Mouse (Mus musculus) mouse trophoblast stem cell (cell line): ENCODE results near the gene Ccs.
"Not testable (repeated sequence)": the region's sequence is repeated elsewhere in the genome, so short reads cannot be mapped to it uniquely, and the experiment has no call there.

ENCODE experiments used
- in situ Hi-C, 2 experiments: fragments of 300-500 bp; cut with MseI, MboI; formaldehyde crosslinking; loops; 2 replicates in 1 of 2; 3 replicates in 1 of 2; pipeline ENCODE4 v1.15.1; 2025

Ccs gene

DNA sequence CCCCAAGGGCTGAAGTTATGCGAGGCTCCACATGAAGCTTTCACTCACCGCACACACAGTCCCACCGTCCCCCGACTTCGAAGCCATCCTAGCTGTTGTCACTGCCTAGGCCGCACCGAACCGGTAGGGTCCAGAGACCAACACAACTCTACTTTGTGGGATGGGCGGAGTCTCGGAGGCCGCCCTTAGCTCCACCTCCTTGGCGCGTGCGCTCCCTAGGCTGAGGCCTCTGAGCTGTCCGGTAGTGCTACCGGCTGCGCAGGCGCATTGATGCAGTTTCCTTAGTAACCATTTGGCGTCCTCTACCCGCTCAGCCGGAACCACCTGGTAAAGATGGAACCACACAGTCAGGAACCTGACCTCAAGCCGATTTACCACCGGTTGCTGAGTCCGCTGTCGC is at the start of gene Ccs, which contains the start of gene Ccdc87:
Gene Ccs (minus strand): TSS at position 184 of the 400 bp plus-strand sequence.
Gene Ccdc87 (plus strand): TSS at position 218 of the 400 bp plus-strand sequence.
- in situ Hi-C loops = no loop called here

DNA sequence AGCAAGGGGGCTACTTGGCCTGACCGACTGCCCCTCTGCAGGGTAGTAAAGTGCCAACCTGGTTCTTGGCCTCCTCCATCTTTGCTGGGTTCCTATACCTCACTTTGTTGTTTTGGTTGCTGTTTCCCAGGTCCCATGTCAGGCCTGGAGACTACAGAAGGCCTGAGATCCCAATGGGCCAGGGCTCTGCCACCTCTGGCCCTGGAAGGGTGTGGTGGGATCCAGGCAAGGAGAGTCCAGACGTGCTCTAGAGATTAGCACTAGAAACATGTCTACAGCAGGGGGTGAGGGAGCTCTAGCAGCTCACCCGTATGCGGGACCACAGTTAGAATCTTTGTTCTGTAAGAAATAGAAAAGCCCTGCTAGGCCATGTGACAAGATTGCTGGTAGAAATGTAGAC is 44.8 kb upstream of the Ccs start:
- in situ Hi-C loops = no loop called here

DNA sequence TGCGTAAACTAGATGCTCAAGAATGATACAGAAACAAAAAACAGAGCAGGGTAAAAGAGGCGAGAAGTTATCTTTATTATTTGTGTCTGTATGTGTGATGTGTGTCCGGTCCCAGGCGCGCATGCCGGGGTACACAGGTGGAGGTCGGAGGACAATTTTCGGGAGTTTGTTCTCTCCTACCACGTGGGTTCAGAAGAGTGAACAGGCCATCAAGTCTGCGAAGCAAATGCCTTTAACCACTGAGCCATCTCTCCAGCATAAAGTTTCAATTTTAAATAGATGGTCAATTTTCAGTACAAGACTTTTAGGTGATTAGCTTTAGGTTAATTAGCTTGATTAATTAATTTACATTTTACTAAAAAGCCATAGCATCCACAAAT is 40.2 kb upstream of the Ccs start:
- in situ Hi-C loops = no loop called here

DNA sequence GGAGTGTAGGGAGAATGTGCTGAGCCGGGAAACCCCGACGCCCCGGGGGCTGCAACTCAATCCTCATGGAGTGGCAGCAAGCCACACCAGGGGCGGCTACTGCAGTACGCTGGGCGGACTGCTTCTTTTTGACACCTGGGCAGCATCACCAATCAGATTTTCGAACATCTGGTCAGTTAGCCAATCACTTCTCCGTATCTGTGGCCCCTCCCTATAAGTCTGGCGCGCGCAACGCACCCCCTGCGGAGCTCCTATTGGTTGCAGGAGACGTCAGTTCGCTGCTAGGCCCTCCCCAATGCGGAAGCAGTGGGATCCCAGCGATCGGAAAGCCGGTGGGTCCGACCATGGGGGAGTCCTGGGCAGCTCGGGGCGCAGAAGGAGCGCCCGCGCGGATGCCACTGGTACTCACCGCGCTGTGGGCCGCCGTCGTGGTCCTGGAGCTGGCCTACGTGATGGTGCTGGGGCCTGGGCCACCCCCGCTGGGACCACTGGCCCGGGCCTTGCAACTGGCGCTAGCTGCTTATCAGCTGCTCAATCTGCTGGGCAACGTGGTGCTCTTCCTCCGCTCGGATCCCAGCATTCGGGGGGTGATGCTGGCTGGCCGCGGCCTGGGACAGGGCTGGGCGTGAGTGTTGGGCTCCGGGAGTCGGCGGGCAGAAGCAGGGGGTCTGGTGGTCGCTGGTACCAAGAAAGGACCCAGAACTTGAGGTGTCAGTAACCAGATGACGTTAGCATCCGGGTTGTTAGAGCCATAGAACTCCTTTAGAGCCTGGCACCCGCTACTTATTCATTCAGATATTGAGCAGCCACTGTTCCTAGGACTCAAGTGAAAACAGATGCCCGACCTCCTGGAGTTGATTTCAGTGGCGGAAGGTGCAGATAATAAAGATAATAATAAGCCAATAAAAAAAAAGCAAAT is 39.5 kb upstream of the Ccs start, which contains the start of gene Zdhhc24:
Gene Zdhhc24 (plus strand): TSS at position 264 of the 919 bp plus-strand sequence.
- in situ Hi-C loops = no loop called here

DNA sequence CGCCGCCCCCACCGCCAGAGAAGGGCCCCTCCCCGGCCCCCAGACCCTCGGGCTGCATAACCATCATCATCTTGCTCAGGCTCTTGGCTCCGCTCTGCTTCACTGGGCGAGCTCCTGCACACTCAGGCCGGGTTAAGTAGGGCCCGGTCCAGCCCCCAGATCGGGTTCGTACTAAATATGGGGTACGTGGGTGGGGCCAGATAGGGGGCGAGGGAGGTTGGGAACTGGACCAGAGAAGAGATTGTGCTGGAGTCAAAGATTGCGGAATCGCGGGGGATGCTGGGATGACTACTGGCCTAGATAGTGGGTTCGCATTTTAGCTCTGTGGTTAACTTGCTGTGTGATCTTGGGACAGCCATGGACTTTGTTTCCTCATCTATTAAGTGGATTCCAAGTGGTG is 38.7 kb upstream of the Ccs start, which contains the start of gene Actn3:
Gene Actn3 (minus strand): TSS at position 125 of the 400 bp plus-strand sequence.
- in situ Hi-C loops = no loop called here

DNA sequence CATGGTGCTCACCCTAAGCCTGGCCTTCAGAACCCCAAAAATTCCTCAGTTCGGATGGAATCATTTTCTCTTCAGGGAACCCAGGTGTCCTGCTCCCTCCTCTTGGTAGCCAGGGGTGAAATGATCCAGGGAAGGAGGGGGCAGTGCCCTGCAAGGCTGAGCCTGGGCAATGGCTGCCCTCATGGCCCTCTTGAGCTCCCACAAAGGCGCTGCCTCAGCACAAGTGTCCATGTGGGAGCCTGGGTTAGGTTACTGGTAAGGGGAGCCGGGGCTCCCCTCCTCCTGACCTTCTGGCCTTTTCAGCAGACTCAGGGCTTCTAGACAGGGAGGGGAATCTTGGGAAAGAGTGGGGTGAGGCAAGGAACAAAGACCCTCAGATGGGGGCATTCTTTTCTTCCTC is 37.6 kb upstream of the Ccs start:
- in situ Hi-C loops = no loop called here

DNA sequence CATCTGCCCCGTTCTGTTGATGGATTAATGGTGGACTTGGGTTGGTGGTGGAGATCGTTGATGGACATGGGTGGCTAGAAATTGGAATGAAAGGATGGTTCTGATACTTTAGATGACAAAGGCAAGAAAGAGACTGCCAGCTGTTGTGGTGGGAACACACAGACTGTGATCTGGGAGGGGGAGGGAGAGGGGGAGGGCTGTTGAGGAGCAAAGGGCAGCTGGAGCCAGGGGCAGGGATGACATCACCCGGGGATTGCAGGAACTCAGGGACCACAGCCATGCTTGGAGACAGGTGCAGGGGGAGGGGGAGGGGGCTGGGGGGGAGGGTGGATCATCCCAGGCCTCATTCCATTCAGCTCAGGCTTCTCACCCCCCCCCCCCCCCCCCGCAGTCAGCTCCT is 37.1 kb upstream of the Ccs start:
- in situ Hi-C loops = no loop called here

DNA sequence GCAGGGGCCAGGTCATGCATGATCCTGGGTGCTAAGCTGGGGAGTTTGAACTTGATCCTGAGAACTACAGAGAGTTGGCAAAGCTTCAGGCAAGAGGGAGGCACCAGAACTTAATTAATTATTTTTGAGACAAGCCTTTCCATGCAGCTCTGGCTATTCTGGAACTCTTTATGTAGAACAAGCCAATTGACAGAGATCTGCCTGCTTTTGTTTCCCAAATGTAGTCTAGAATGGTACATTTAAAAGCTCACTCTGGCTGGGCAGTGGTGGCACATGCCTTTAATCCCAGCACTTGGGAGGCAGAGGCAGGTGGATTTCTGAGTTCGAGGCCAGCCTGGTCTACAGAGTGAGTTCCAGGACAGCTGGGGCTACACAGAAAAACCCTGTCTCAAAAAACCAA is 35.5 kb upstream of the Ccs start:
- in situ Hi-C loops = not testable (repeated sequence)

DNA sequence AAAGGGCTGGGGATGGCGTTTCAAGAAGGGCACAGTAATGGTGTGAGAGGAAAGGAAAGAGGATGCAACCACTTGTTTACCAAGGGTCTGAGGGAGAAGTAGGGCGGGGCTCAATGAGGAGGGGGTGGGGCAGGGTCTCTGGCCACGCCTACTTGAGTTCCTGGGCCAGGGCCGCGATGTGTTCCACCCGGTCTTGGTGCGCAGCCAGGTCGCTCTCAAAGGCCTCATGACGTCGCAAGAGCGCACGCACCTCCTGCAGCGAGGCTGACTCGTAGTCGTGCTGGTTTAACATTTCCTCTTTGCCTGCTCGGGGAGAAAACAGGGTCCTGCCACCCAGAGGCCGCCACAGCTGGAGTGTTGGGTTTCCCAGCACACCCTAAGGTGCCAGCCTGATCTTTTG is 26.0 kb upstream of the Ccs start:
- in situ Hi-C loops = no loop called here

DNA sequence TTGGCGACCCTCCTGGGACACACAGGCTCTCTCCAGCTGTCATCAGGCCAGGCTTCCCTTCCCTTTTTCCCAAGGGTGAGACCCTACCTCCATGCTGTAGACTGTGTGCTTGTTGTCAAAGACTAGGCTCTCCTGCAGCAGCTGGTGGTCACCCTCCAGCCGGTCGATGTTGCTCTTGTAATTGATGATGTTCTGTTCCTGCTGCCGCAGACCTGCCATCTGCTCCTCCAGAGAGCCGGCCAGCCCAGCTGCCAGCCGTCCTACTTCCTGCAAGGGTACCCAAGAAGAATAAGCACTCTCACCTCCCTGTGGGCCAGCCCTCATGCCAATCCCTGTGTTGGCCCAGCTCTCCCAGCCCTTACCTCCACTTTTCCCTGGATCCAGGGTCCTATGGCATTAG is 23.9 kb upstream of the Ccs start:
- in situ Hi-C loops = no loop called here

DNA sequence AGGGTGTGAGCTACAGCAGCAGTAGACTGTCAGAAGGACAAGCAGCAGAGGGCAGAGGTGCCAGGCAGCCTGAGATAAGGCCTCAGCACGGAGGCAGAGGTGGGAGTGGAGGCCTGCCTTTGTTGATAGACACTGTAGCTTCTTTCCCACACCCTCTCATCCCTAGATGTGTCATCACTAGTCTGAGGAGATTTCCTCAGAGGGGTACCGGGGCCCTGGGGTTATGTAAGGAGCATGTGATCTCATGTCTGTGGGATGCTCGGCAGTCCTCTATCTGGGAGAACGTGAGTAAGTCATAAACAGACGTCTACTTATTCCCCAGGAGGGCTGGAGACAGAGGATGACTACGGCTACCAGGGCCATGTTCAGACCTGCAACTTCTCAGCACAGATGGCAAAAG is 19.9 kb upstream of the Ccs start:
- in situ Hi-C loops = no loop called here

DNA sequence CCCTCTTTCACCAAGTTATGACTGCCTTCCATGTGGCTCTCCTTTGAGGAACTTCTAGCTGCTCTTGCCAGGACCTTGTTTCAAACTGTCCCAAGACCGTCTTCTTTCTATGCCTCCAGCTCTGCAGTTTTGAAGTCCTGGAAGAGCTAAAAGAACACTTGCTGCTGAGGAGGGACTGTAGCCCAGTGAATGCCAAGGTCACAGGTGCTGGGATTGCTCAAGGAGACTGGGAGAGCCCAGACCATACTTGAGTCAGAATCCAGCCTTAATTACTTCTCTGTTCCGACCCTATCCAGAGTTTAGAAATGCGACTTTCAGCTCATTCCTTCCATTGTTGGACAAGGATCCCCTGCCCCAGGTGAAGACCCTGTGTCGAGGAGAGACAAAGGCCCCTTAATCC is 16.8 kb upstream of the Ccs start:
- in situ Hi-C loops = no loop called here

DNA sequence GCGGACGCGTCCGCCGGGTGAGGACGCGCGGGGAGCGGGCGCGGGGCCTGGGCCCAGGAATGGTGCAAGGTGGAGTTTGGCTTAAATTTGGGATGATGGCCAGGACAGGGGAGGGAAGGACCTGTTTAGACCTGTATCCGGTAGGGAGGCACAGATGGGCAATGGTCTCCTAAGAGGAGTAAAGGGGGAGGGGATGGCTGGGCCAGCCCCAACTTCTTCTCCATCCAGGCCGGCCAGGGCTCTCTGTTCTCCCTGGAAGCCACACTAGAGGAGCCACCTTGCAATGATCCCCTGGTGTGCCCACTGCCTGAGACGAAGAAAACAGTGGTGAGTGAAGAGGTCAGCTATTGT is 16.3 kb upstream of the Ccs start:
- in situ Hi-C loops = no loop called here

DNA sequence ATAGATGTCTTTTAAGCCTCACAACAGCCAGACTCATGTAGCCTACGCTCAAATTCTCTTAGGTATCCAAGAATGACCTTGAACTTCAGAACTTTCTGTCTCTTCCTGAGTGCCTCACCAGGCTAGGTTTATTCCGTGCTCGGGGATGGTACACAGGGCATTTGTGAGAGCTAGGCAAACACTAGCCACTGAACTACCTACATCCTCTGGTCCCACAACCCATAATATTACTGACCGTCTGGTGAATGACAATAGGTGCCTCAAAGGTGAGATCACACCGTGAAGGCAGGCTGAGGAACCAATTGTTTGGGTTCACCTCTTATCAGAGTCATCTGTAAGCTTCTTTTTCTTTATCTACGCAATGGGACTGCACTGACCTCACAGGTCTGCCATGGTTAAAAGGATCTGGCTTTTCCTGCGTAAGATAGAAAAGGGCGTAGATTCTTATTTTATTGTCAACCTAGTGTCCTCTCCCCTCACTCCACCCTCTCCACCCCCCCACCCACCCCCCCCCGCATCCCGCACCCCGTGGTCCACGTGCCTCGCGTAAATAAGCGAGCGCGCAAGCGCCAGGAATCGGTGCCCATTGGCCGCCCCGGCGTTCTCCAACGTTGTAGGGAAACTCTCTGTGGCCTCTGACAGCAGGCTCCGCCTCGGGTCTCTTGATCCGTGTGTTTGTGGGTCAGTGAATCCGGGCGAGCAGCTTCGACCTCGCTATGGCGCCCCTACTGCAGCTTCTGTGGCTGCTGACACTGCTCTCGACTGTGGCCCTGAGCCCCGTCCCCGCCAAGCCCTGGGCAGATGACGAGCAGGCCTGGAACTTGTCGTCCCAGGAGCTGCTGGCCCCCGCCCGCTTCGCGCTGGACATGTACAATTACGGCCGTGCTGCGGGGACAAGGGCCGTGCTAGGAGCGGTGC is 15.7 kb upstream of the Ccs start, which contains the start of gene Ctsf:
Gene Ctsf (plus strand): TSS at position 579 of the 918 bp plus-strand sequence.
- in situ Hi-C loops = no loop called here

DNA sequence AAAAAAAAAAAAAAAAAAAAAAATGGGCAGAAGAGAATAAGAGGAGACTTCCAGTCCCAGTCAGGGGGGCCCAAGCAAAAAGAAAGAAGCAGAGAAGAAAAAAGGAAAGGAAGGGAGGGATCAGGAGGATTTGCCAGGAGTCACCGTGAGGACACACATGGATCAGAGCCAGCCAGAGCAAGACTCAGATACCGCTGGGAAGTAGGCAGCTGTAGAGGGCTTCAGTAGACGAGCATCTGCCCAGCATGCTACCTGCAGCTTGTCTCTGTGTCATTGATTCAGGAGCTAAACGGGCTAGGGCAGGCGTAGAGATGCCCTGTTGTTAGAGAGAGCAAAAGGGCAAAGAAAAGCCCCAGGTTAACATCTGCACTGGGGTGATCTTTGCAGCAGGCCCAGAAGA is 11.1 kb upstream of the Ccs start:
- in situ Hi-C loops = no loop called here

DNA sequence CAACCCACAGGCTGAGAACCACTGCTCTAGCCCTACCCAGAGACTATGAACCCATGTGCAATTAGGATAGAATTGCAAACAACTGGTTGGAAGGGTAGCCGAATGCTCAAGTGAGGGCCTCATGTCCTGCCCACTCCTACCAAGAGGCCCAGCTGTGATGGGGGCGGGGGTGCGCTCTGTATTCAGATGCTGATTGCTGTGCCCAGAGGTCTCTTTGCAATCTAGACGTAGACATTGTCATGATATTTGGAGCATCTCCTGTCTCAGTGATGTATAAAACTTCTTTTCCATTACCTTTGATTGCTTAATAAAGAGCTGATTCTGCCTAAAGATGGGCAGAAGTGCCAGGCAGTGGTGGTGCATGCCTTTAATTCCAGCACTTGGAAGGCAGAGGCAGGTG is 10.7 kb upstream of the Ccs start:
- in situ Hi-C loops = no loop called here

DNA sequence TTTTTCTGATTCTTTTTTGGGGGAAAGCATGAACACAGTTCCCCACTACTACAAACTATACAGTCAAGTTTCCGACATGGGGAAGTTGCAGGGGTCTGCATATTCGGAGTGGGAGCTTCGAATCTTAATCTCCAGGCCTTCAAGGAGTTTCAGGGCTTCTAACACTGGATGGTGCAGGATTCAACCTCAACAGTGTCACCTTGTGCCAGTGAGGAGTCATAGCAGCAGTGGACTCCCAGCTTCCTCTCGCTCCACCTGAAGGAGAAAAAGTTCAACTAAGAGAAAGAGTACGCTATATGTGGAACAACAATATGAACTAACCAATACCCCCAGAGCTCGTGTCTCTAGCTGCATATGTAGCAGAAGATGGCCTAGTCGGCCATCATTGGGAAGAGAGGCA is 8.4 kb upstream of the Ccs start:
- in situ Hi-C loops = no loop called here

DNA sequence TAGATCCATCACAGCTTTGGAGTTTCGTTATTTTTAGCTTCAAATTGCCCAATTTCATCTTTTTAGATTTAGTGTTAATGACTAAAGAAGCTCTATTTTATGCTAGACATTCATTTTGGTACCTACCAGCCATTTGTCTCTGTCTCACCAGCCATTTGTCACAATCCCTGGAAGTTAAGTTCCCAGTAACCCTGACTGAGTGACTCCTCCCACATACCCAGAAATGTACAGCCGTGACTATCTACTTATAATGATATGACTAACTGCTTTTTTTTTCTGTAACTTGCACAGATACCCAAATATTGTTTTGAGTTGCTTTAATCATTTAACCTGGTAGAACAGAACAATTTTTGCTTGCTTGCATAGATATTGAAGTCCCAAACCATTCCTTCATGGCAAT is 6.7 kb upstream of the Ccs start:
- in situ Hi-C loops = no loop called here

DNA sequence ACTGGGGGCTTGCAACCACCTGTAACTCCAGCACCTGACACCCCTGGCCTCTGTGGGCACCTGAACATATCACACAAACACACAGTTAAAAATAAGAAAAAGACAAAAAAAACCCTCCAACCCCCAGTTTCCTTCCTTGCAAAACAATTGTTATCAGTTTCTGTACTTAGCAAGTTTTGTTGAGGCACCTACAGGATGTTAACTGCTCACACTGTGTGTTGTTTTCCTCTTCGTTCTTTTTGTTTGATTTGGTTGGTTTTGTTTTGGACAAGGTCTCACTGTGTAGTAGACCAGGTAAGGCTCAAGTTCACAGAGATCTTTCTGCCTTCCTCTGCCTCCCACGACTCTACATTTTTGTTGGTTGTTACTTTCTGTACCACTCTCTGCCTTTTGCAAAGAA is 3.5 kb upstream of the Ccs start:
- in situ Hi-C loops = no loop called here

DNA sequence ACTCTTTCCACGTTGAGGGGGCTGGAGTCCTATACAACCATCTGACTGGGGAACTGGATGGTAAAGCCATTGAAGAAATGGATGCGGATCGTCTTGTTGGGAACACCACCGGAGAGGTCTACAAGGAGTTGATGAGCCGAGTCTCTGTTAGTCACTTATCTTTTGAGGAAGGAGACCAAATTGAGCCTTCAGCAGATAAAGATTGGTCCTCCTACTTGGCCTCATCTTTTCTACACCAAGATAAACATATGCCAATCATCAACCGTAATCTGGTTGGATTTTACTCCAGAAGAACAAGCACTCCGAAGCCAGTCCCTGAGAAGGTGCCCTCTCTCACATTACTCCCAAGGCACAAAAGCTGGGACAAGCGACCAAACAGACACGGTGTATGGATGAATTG is 1.7 kb upstream of the Ccs start:
- in situ Hi-C loops = no loop called here

DNA sequence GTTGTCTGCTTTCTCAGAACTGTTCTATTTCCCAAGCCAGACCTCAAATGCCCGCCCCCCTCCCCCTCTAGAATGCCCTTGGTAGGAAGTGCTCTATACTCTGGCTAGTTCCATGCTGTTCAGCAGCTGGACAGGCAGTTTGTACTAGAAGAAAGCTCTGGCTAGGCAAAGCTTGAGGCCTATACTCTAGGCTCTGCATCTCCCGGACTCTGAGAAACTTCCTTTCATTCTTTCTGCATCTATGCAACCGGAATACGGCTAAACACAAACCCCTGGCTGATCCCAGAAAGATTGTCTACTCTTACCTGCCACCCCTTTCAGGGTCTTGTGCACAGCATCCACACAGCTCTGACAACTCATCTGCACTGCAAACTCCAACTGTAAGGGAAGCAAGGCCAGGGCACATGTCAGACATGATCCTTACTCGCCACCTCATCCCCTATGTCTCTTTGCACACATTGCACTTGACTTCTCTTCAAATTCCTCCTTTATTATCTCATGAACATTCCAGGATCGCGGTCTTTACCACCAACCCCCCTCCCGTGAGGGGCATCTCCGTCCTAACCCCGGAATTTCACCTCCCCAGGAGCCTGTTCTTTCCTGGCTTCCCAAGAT is 499 bp downstream of the Ccs start:
- in situ Hi-C loops = no loop called here

DNA sequence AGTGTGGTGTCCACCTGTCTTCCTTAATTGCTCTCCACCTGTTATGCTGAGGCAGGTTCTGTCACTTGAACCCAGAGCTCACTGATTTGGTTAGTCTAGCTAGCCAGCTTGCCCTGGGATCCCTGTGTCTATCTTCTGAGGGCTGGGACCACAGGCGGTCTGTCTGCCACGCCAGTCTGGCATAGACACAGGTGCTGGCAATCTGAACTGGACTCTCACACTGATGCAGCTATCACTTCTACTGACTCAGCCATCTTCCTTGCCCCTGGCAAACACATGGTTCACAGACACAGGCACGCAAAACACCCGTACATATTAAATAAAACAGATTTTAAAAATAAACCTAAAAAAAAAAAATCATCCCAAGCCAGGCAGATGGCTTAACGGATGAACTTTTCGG is 2.1 kb downstream of the Ccs start:
- in situ Hi-C loops = no loop called here
